Mouse (Mus musculus): ENCODE results near the gene Mical2. TPM values are rescaled to one million over a fixed set of nuclear protein-coding genes. Genes with fewer than 3 reads are reported as not detected.

Gene Mical2
- total and polyA plus RNA-seq, 3 experiments: not detected

- TF ChIP-seq KAT2A (conservative IDR thresholded peaks at IDR 0.05; ENCODE audit: low read depth, low read length) (no peak), CHD2 (IDR thresholded peaks at IDR 0.05; ENCODE audit: low read length) (no peak), POLR2AphosphoS2 (IDR thresholded peaks at IDR 0.05; ENCODE audit: low read length) (no peak), TAL1 (IDR thresholded peaks at IDR 0.05; ENCODE audit: low read length) (no peak), GABPA (IDR thresholded peaks at IDR 0.05; ENCODE audit: low read depth, low read length) (no peak), NELFE (IDR thresholded peaks at IDR 0.05; ENCODE audit: low read depth, low read length) (no peak), USF2 (IDR thresholded peaks at IDR 0.05; ENCODE audit: borderline replicate concordance in 1 of 2, insufficient read depth in 1 of 2, low read depth in 1 of 2, low read length in 2 of 2) (no peak)
- Histone ChIP-seq H3K27me3 (ENCODE audit: control insufficient read depth in 1 of 2, insufficient read depth in 2 of 2, low read length in 2 of 2) (no peaks in the 10 kb centered on the region), H3K79me2 (ENCODE audit: control insufficient read depth, insufficient read depth, low read length, poor library complexity) (no peaks in the 10 kb centered on the region), H3K4me3 (ENCODE audit: control insufficient read depth in 1 of 2, insufficient read depth in 1 of 2, low read depth in 2 of 2, low read length in 2 of 2) (no peak overlapping the region), H3K9me3 (replicated peaks; ENCODE audit: insufficient read depth, low read length) (no peaks in the 10 kb centered on the region), H3K9ac (ENCODE audit: control insufficient read depth, low read depth, low read length, poor library complexity, severe bottlenecking) (no peak overlapping the region), H3K27ac (ENCODE audit: control insufficient read depth, low read depth, low read length) (no peak overlapping the region), H3K4me1 (ENCODE audit: control insufficient read depth in 1 of 2, insufficient read depth in 2 of 2, low read length in 2 of 2) (no peaks in the 10 kb centered on the region), H3K36me3 (ENCODE audit: control insufficient read depth in 1 of 2, insufficient read depth in 2 of 2, low read length in 2 of 2) (no peaks in the 10 kb centered on the region)
- no peak for DNase-seq (ENCODE audit: low read depth, low spot score)
Measured at GRCm38 (mm10) chr7:112184519-112185225, 41.0 kb upstream of the Mical2 start.

GRCm38 (mm10) chr7:112185226-112185745 is 40.4 kb upstream of the Mical2 start:
- no peaks in the 10 kb centered on the region for H3K9me3 ChIP-seq (replicated peaks; ENCODE audit: insufficient read depth, low read length)
- no peak for TF ChIP-seq ZNF384 (IDR thresholded peaks at IDR 0.05; ENCODE audit: low read depth, low read length)
- no peak for TF ChIP-seq MYB (IDR thresholded peaks at IDR 0.05; ENCODE audit: low read depth, low read length)
- no peak for TF ChIP-seq JUND (IDR thresholded peaks at IDR 0.05; ENCODE audit: low read depth, low read length)
- no peak for TF ChIP-seq TBP (IDR thresholded peaks at IDR 0.05; ENCODE audit: low read depth, low read length)
- no peak for TF ChIP-seq MAZ (IDR thresholded peaks at IDR 0.05; ENCODE audit: low read depth, low read length)
- no peak for TF ChIP-seq USF2 (IDR thresholded peaks at IDR 0.05; ENCODE audit: borderline replicate concordance in 1 of 2, insufficient read depth in 1 of 2, low read depth in 1 of 2, low read length in 2 of 2)
- TF ChIP-seq RAD21 (IDR thresholded peaks at IDR 0.05; ENCODE audit: low read depth, low read length): no peak
- no peak for TF ChIP-seq TAL1 (IDR thresholded peaks at IDR 0.05; ENCODE audit: low read length)
- no peak for TF ChIP-seq ZMIZ1 (IDR thresholded peaks at IDR 0.05; ENCODE audit: low read depth, low read length)
- no peak for TF ChIP-seq POLR2AphosphoS5 (IDR thresholded peaks at IDR 0.05; ENCODE audit: borderline replicate concordance, low read depth, low read length)
- no peak for TF ChIP-seq MXI1 (IDR thresholded peaks at IDR 0.05; ENCODE audit: low read depth, low read length)
- TF ChIP-seq MAX (IDR thresholded peaks at IDR 0.05; ENCODE audit: low read length): no peak
- TF ChIP-seq MEF2A (IDR thresholded peaks at IDR 0.05; ENCODE audit: extremely low read depth, insufficient replicate concordance, low read depth, low read length, poor library complexity, severe bottlenecking): no peak
- H3K9ac ChIP-seq (ENCODE audit: control insufficient read depth, low read depth, low read length, poor library complexity, severe bottlenecking): no peak overlapping the region
- no peak for DNase-seq (ENCODE audit: low read depth, low spot score)
- H3K79me2 ChIP-seq (ENCODE audit: control insufficient read depth, insufficient read depth, low read length, poor library complexity): no peaks in the 10 kb centered on the region
- H3K27ac ChIP-seq (ENCODE audit: control insufficient read depth, low read depth, low read length): no peak overlapping the region
- no peaks in the 10 kb centered on the region for H3K36me3 ChIP-seq (ENCODE audit: control insufficient read depth in 1 of 2, insufficient read depth in 2 of 2, low read length in 2 of 2)
- no peaks in the 10 kb centered on the region for H3K4me1 ChIP-seq (ENCODE audit: control insufficient read depth in 1 of 2, insufficient read depth in 2 of 2, low read length in 2 of 2)
- no peaks in the 10 kb centered on the region for H3K27me3 ChIP-seq (ENCODE audit: control insufficient read depth in 1 of 2, insufficient read depth in 2 of 2, low read length in 2 of 2)
- no peak overlapping the region for H3K4me3 ChIP-seq (ENCODE audit: control insufficient read depth in 1 of 2, insufficient read depth in 1 of 2, low read depth in 2 of 2, low read length in 2 of 2)
